Mouse (Mus musculus) heart, adult 2 months (tissue): ENCODE measurements around the gene Diablo. TPM values are rescaled to one million over a fixed set of nuclear protein-coding genes. Genes with fewer than 3 reads are reported as not detected.

ENCODE experiments used
- DNase-seq, 2 experiments: peaks; one replicate each; pipeline ENCODE4 v3.0.0; 2021
- H3K27ac ChIP-seq: fragments of 200-600 bp; 2 replicates; pipeline ENCODE4 v1.8.1; 2022
- H3K27me3 ChIP-seq: fragments of 200-500 bp; 2 replicates; pipeline ENCODE4 v1.6.1; 2012; ENCODE audit warnings: mild to moderate bottlenecking, low read length, inconsistent platforms, mixed read lengths; ENCODE audit not compliant: control insufficient read depth, insufficient read depth
- H3K36me3 ChIP-seq: fragments of 200-500 bp; 2 replicates; pipeline ENCODE4 v1.6.1; 2012; ENCODE audit warnings: low read length, inconsistent platforms; ENCODE audit not compliant: control insufficient read depth, insufficient read depth
- H3K4me1 ChIP-seq: fragments of 200-500 bp; 2 replicates; pipeline ENCODE4 v1.6.1; 2011; ENCODE audit warnings: low read length; ENCODE audit not compliant: control insufficient read depth, insufficient read depth
- H3K4me3 ChIP-seq: fragments of 200-600 bp; 2 replicates; pipeline ENCODE4 v1.8.1; 2022
- H3K79me2 ChIP-seq: fragments of 200-500 bp; replicated peaks from 2 replicates; pipeline ENCODE4 v1.6.1; 2012; ENCODE audit warnings: mild to moderate bottlenecking, inconsistent platforms, low read length, moderate library complexity, mixed read lengths; ENCODE audit not compliant: control insufficient read depth, insufficient read depth
- H3K9ac ChIP-seq: fragments of 200-500 bp; 2 replicates; pipeline ENCODE4 v1.6.1; 2012; ENCODE audit warnings: low read depth, mild to moderate bottlenecking, control low read depth, inconsistent platforms, low read length, mixed read lengths
- CTCF ChIP-seq: fragments of 200-600 bp; IDR thresholded peaks from 2 replicates; pipeline ENCODE4 v1.8.1; 2022; ENCODE audit warnings: antibody characterized with exemption, mild to moderate bottlenecking, moderate library complexity
- EP300 ChIP-seq: fragments of 200-500 bp; IDR thresholded peaks from 2 replicates; pipeline ENCODE4 v1.6.1; 2011; ENCODE audit warnings: low read depth, low read length, control low read depth; ENCODE audit not compliant: insufficient read depth
- POLR2A ChIP-seq: fragments of 200-500 bp; IDR thresholded peaks from 2 replicates; pipeline ENCODE4 v1.6.1; 2011; ENCODE audit warnings: mild to moderate bottlenecking, low read depth, low read length, control low read depth; ENCODE audit not compliant: insufficient read depth
- WGBS: fragments of 180-500 bp; shearing (Covaris S2); methylation state at CpG from one replicate; pipeline ENCODE4 v1.1.7; 2018; 5-methylcytosine and 5-hydroxymethylcytosine counted together
- intact Hi-C: fragments of 180-260 bp; cut with DNase I; formaldehyde crosslinking; loops from one replicate; pipeline ENCODE4 v1.15.1; 2025
- microRNA-seq, 2 experiments: library from miRNA; unstranded; fragments of <30 nt; microRNA quantifications; one replicate each; pipeline ENCODE4 v1.2.0; 2021
- polyA plus RNA-seq: library from polyadenylated mRNA; depleted of rRNA; stranded (reverse); fragments of >200 nt; gene quantifications from 2 replicates; pipeline ENCODE4 v1.2.3, GENCODE M21; 2012; rRNA removed
- total RNA-seq, 2 experiments: library from RNA; stranded (reverse); gene quantifications; 2 replicates each; pipeline ENCODE4 v1.2.3; 2021

Diablo gene
- total and polyA plus RNA-seq, 3 experiments, result 64.7 to 93.8 (median 71.5) TPM

GRCm38 (mm10) chr5:123461420-123461819 is 62.6 kb downstream of the Diablo start:
- Histone ChIP-seq H3K36me3 (no peaks in the 10 kb centered on the region), H3K4me1 (peaks cover 1% of the 10 kb centered on the region; the same call in 1 of the 2 replicates), H3K79me2 (no peaks in the 10 kb centered on the region), H3K27me3 (no peaks in the 10 kb centered on the region), H3K4me3 (no peak overlapping the region), H3K27ac (no peak overlapping the region), H3K9ac (no peak overlapping the region)
- 41% methylated on average over 5 of the region's 5 CpGs for WGBS
- no peak for TF ChIP-seq POLR2A
- TF ChIP-seq CTCF, result no peak
- no peak for TF ChIP-seq EP300
- DNase-seq, result no peak
- intact Hi-C loops, result no loop called here

Small RNA genes lying within 50 kb of the gene (microRNA-seq; reads per million reads assigned to microRNA genes)
- 3.9 to 7.3 reads per million in 2 experiments for gene Mir7647

Other genes starting within 250 kb of the Diablo start
- 10 to 100 TPM in 1 of 2 experiments, 1 to 10 TPM in 1; 9.2 to 10.3 TPM for gene Bcl7a, start 180.3 kb downstream of the Diablo start, total RNA-seq
- gene Bcl7a, start 180.3 kb downstream of the Diablo start, polyA plus RNA-seq, result 6.3 and 8.3 TPM in 2 replicates
- gene Mlxip, start 129.4 kb downstream of the Diablo start, total RNA-seq, result 10 to 100 TPM; 27.8 to 27.9 TPM
- 34.3 and 45.4 TPM in 2 replicates for gene Mlxip, start 129.4 kb downstream of the Diablo start, polyA plus RNA-seq
- not detected for gene Lrrc43, start 34.9 kb downstream of the Diablo start, total RNA-seq
- gene Lrrc43, start 34.9 kb downstream of the Diablo start, polyA plus RNA-seq, result 0.43 TPM in 1 of 2 replicates, not detected in the other
- not detected for gene Il31, start 34.7 kb downstream of the Diablo start, total RNA-seq
- not detected in 2 replicates for gene Il31, start 34.7 kb downstream of the Diablo start, polyA plus RNA-seq
- not detected for gene B3gnt4, start 13.7 kb downstream of the Diablo start, total RNA-seq
- 0.45 TPM in 1 of 2 replicates, not detected in the other for gene B3gnt4, start 13.7 kb downstream of the Diablo start, polyA plus RNA-seq
- gene Gm49027, start 1.3 kb upstream of the Diablo start, total RNA-seq, result under 1 TPM in 1 of 2 experiments, not detected in 1; 0.25 TPM
- gene Gm49027, start 1.3 kb upstream of the Diablo start, polyA plus RNA-seq, result 0.62 and 2.4 TPM in 2 replicates
- 10 to 100 TPM; 26.2 to 32.1 TPM for gene Vps33a, start 48.9 kb upstream of the Diablo start, total RNA-seq
- 13.0 and 19.9 TPM in 2 replicates for gene Vps33a, start 48.9 kb upstream of the Diablo start, polyA plus RNA-seq
- 100 to 1,000 TPM; 156 to 195 TPM for gene Clip1, start 160.4 kb upstream of the Diablo start, total RNA-seq
- gene Clip1, start 160.4 kb upstream of the Diablo start, polyA plus RNA-seq, result 77.2 and 107 TPM in 2 replicates
- 10 to 100 TPM; 23.2 to 24.9 TPM for gene Zcchc8, start 196.9 kb upstream of the Diablo start, total RNA-seq
- 12.6 and 16.1 TPM in 2 replicates for gene Zcchc8, start 196.9 kb upstream of the Diablo start, polyA plus RNA-seq
- gene Rsrc2, start 225.2 kb upstream of the Diablo start, total RNA-seq, result 10 to 100 TPM; 38.3 to 39.0 TPM
- gene Rsrc2, start 225.2 kb upstream of the Diablo start, polyA plus RNA-seq, result 11.8 and 17.3 TPM in 2 replicates
- gene Kntc1, start 225.5 kb upstream of the Diablo start, total RNA-seq, result under 1 TPM; 0.05 to 0.14 TPM
- gene Kntc1, start 225.5 kb upstream of the Diablo start, polyA plus RNA-seq, result 0.12 and 0.16 TPM in 2 replicates